Mouse (Mus musculus): ENCODE measurements around the gene Arvcf. TPM values are rescaled to one million over a fixed set of nuclear protein-coding genes. Genes with fewer than 3 reads are reported as not detected.

The Arvcf gene
- polyA plus RNA-seq, 1 experiment = 2.6 TPM

DNA sequence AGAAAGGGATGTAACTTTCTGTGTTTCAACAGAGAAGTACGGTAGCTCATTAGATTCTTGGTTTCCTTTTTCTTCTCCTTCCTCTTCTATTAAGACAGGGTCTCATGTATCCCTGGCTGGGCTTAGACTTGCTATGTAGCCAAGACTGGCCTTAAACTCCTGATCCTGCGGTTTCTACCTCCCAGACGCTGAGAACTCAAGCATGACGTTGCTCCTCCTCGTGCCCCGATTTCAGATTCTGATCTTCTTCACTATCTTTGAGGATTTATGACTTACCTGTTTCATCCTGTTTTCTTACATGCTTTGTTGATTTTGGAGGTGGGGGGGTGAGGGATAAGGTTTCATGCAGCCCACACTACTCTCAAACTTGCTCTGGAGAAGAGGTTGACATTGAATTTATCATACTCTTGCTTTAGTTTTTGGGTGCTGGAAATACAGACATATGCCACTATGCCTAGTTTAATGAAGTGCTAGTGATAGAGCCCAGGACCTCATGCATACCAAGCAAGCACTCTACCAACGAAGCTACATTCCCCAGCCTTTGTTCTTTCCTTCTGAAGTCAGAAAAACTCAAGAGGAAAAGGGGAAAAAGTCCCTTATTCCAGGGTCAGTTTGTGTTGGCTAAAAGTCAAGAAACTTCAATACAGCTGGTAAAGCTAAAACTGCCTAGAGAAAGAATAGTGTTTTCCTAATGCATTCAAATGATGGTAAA lies 75.4 kb downstream of the Arvcf start:
- H3K4me1 ChIP-seq = peaks cover 78% of the 10 kb centered on the region
- no peak overlapping the region for H3K4me3 ChIP-seq (replicated peaks)

GRCm38 (mm10) chr16:18423915-18424265 lies 75.9 kb downstream of the Arvcf start:
- TF ChIP-seq GATA1 (IDR thresholded peaks at IDR 0.05; ENCODE audit: borderline replicate concordance, low read length) (no peak), FLI1 (IDR thresholded peaks at IDR 0.05; ENCODE audit: low read length) (no peak)
- Histone ChIP-seq H3K4me1 (peaks cover 78% of the 10 kb centered on the region), H3K4me3 (replicated peaks) (no peak overlapping the region)

More for the DNA sequence above, 75.4 kb downstream of the Arvcf start:
- Histone ChIP-seq H3K27me3 (replicated peaks) (no peaks in the 10 kb centered on the region), H3K36me3 (replicated peaks; ENCODE audit: low read length) (peaks cover 55% of the 10 kb centered on the region), H3K9me3 (no peaks in the 10 kb centered on the region)
- TF ChIP-seq FLI1 (IDR thresholded peaks at IDR 0.05; ENCODE audit: low read length) = no peak
- no peak for TF ChIP-seq GATA1 (IDR thresholded peaks at IDR 0.05; ENCODE audit: borderline replicate concordance, low read length)

DNA sequence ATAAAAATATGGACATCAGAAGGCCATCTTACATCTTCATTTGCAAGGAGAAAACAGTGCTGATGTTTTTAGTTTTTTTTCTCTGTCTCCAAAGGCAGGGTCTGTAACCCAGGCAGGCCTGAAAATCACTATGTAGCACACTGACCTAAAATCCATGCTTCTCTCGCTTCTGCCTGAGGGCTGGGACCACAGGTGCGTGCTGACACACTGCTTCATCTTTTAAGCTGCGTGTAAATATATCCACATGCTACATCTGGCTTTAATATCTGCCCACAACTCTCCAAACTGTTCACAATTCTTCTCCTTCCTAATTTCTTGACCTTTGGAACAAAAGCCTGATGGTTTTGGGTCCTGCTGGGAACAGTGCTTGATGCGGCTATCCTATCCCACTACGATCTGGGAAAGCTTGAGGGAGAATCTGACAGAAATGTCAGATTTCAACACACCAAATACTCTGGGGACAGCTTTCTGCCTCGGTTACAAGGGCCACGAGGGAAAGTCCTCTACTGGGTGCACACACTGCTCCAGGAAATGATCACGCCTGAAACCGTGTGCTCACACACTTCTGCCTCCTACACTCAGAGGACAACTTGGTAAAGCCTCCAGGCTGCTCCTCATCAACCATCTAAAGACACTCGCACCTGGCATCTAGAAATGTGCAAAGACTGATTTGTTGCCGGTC lies 76.5 kb downstream of the Arvcf start:
- Histone ChIP-seq H3K4me1 (peaks cover 78% of the 10 kb centered on the region), H3K9me3 (no peaks in the 10 kb centered on the region), H3K4me3 (replicated peaks) (peak overlapping the region; percentile 44), H3K36me3 (replicated peaks; ENCODE audit: low read length) (peaks cover 45% of the 10 kb centered on the region), H3K27me3 (replicated peaks) (no peaks in the 10 kb centered on the region)
- TF ChIP-seq FLI1 (IDR thresholded peaks at IDR 0.05; ENCODE audit: low read length) (no peak), GATA1 (IDR thresholded peaks at IDR 0.05; ENCODE audit: borderline replicate concordance, low read length) (no peak)

More at GRCm38 (mm10) chr16:18423915-18424265, 75.9 kb downstream of the Arvcf start:
- no peaks in the 10 kb centered on the region for H3K27me3 ChIP-seq (replicated peaks)
- peaks cover 50% of the 10 kb centered on the region for H3K36me3 ChIP-seq (replicated peaks; ENCODE audit: low read length)
- no peaks in the 10 kb centered on the region for H3K9me3 ChIP-seq

DNA sequence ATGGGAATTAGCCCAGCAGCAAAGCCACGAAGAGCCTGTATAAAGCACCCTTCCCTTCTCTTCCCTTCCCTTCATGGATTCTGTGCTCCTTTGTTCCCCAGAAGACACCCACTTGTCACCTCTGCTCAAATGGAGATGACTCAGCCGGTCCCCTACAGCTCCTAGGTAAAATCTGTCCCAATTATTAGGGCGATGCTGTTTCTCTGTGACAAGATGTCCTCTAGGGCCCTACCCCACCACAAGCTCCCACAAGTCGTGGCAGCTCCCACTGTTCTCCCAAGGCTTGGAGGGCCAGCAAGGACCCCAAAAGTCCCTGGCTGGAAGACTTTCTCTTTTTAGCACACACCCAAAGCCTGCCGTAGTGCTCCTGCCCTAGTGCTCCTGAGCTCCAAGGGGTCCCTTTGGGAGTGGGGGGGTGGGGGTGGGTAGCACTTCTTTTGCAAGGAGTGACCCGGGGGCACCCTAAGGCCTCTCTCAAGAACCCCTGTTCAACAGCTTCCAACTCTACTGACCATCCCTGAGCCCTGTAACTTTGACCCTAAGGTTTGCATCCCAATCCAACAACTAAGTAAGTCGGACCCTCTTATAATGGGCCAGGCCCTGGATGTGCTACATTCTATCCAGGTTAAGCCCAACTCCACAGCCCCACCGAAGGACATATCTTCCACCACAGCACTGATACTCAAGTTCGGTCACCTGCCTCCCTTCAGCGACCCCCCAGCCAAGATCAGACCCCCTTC lies 77.7 kb downstream of the Arvcf start:
- Histone ChIP-seq H3K4me1 (peaks cover 75% of the 10 kb centered on the region), H3K27me3 (replicated peaks) (no peaks in the 10 kb centered on the region), H3K4me3 (replicated peaks) (peak overlapping the region; percentile 99), H3K36me3 (replicated peaks; ENCODE audit: low read length) (peaks cover 47% of the 10 kb centered on the region), H3K9me3 (no peaks in the 10 kb centered on the region)
- TF ChIP-seq FLI1 (IDR thresholded peaks at IDR 0.05; ENCODE audit: low read length) (no peak), GATA1 (IDR thresholded peaks at IDR 0.05; ENCODE audit: borderline replicate concordance, low read length) (no peak)

DNA sequence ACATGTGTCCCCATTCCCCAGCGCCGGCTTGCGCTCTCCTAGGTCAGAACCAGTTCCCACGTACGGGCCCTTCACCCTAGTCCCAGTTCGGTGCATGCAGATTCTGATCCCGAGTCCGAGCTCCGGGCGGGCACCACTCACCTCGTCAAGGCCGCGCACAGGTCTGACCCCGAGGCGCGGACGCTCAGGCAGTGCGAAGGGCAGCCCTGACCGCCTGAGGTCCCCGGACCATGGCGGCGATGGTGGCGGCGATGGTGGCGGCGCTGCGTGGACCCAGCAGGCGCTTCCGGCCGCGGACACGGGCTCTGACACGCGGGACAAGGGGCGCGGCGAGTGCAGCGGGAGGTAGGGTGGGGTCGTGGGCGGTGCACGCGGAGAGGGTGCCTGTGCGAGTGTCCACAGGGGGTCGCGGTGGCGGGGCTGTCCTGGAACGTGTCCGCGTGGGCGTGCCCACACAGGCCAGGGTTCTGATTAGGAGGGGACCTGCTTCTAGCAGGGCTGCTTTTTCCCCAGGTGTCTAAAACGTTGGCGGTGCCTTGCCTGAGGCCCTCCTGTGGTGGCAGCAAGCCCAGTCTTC lies 78.3 kb downstream of the Arvcf start, which contains the start of gene Txnrd2:
Gene Txnrd2 (plus strand): TSS at position 170 of the 577 bp plus-strand sequence.
- Histone ChIP-seq H3K4me3 (replicated peaks) (peak within 1 kb of the TSS; percentile 99), H3K27me3 (replicated peaks) (no peaks in the 10 kb centered on the region), H3K4me1 (peaks cover 78% of the 10 kb centered on the region), H3K36me3 (replicated peaks; ENCODE audit: low read length) (peaks cover 43% of the 10 kb centered on the region), H3K9me3 (no peaks in the 10 kb centered on the region)
- TF ChIP-seq GATA1 (IDR thresholded peaks at IDR 0.05; ENCODE audit: borderline replicate concordance, low read length) (no peak), FLI1 (IDR thresholded peaks at IDR 0.05; ENCODE audit: low read length) (no peak)

DNA sequence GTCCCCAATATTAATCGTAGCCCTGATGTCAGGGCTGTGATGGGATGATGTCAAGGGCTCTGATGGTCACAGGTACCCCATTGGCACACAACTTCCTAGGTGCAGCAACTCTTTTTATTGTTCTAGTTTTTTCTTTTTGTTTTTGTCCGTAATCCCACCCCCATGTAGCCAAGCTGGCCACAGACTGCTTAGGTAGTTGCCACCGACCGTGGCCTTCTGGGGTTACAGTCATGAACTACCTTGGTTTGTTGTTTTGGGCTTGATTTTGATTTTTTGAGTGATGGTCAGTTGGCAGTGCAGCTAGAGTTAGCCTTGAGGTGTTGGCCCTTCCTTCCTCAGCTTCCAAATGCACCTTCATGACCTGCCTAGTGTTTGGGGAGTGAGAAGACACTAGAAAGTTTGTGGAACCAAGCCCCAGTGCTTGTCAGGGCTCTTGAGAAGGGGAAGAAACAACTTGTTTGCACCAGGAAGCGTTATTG lies 78.9 kb downstream of the Arvcf start, which contains the start of gene Comt:
Gene Comt (minus strand): TSS at position 51 of the 479 bp plus-strand sequence.
- no peaks in the 10 kb centered on the region for H3K9me3 ChIP-seq
- peaks cover 74% of the 10 kb centered on the region for H3K4me1 ChIP-seq
- TF ChIP-seq FLI1 (IDR thresholded peaks at IDR 0.05; ENCODE audit: low read length) = no peak
- TF ChIP-seq GATA1 (IDR thresholded peaks at IDR 0.05; ENCODE audit: borderline replicate concordance, low read length) = no peak
- H3K27me3 ChIP-seq (replicated peaks) = no peaks in the 10 kb centered on the region
- H3K4me3 ChIP-seq (replicated peaks) = peak within 1 kb of the TSS; percentile 99
- H3K36me3 ChIP-seq (replicated peaks; ENCODE audit: low read length) = peaks cover 38% of the 10 kb centered on the region

DNA sequence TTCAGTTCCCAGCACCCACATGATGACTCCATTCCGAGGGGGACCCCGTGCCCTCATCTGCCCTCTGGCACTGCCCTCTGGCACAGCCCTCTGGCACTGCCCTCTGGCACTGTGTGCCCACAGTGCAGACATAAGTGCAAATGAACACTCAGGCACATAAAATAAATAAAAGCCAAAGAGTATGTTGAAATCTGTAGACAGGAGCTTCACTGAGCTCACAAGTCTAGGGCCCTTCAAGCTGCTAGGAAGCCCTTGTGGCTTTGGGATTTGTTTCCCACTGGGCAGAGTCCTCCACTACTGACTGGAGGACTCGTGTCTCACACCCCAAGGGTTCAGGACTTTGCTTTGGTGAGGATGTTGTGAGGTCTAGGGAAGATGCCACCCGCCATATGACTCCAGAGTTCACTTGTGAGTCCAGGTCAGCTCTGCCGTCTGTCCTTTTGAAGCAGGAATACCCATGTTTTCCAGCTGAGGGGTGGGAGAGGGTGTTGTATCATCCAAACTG lies 80.1 kb downstream of the Arvcf start:
- Histone ChIP-seq H3K9me3 (no peaks in the 10 kb centered on the region), H3K4me1 (peaks cover 73% of the 10 kb centered on the region), H3K36me3 (replicated peaks; ENCODE audit: low read length) (peaks cover 30% of the 10 kb centered on the region), H3K4me3 (replicated peaks) (peak overlapping the region; percentile 75), H3K27me3 (replicated peaks) (no peaks in the 10 kb centered on the region)
- TF ChIP-seq GATA1 (IDR thresholded peaks at IDR 0.05; ENCODE audit: borderline replicate concordance, low read length) (no peak), FLI1 (IDR thresholded peaks at IDR 0.05; ENCODE audit: low read length) (no peak)

DNA sequence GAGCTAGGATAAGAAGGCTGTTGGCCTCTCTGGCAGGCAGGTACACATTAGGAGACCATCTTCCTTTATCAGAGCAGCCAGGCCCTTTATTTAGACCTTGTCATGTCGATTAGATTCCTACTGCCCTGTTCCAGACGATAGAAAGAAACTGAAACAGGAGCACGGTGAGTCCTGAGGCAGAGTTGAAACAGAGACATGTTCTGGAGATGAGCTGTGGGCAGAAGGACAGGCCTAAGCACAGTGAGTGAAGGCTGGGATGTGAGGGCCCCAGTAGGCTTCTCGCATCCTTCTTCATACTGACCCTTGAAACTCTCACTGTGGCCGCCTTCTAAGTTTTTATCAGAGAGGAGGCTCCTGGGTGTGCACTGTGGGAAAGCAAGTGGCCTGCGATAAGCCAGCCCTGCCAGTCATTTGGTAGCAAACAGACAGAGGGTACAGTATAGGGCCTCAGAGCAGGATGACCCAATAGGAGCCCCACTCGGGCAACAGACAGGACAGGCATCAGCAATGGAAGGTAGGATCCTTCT lies 80.6 kb downstream of the Arvcf start:
- peaks cover 26% of the 10 kb centered on the region for H3K36me3 ChIP-seq (replicated peaks; ENCODE audit: low read length)
- peak overlapping the region; percentile 75 for H3K4me3 ChIP-seq (replicated peaks)
- H3K27me3 ChIP-seq (replicated peaks) = no peaks in the 10 kb centered on the region
- H3K4me1 ChIP-seq = peaks cover 73% of the 10 kb centered on the region
- H3K9me3 ChIP-seq = no peaks in the 10 kb centered on the region
- TF ChIP-seq GATA1 (IDR thresholded peaks at IDR 0.05; ENCODE audit: borderline replicate concordance, low read length) (no peak), FLI1 (IDR thresholded peaks at IDR 0.05; ENCODE audit: low read length) (no peak)

DNA sequence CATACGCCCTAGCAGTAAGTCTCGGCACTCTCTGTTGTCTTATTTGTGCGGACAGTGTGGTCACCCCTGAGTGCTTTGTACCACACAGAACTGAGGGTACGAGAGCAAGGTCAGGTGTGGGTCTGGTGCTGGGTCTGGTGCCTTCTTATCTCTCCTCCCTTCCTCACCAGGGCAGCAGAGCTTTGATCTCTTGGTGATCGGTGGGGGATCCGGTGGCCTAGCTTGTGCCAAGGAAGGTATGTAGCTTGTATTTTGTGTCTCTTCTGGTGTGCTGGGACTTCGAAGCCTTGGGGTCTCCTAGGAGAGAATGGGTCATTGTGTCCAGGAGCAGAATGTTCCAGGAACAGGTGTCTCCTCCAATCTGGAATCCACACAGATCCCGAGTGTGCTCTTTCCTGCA lies 81.7 kb downstream of the Arvcf start:
- no peak for TF ChIP-seq GATA1 (IDR thresholded peaks at IDR 0.05; ENCODE audit: borderline replicate concordance, low read length)
- TF ChIP-seq FLI1 (IDR thresholded peaks at IDR 0.05; ENCODE audit: low read length) = no peak
- Histone ChIP-seq H3K4me3 (replicated peaks) (no peak overlapping the region), H3K27me3 (replicated peaks) (no peaks in the 10 kb centered on the region), H3K36me3 (replicated peaks; ENCODE audit: low read length) (peaks cover 21% of the 10 kb centered on the region), H3K9me3 (peaks cover 2% of the 10 kb centered on the region), H3K4me1 (peaks cover 64% of the 10 kb centered on the region)
